In the genomic region with DNA sequence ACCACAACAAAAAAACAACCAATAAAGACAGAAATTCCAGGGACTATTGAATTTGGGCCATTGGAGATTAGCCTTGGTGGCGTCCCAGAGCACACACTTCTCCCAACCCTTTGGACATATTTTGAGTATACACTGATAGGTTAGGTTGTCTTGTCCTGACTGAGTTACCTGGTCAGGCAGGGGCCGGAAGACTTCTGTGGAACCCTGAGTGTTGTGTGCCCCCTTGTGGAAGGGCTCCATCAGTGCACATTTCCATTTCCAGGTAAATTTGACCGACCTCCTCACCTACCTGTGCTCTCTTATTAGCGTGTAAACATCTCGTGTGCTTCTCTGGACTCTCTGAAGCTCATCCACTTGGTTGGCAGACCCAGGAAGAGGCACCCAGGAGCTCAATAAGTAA, we compare ENCODE assay signal across 7 mouse cellular contexts. TPM values are rescaled to one million over a fixed set of nuclear protein-coding genes. Genes with fewer than 3 reads are reported as not detected.
DNase-seq lines count a peak whose midpoint lies in the region; ATAC-seq and TF ChIP-seq lines count a peak whose summit lies in the region.

No protein-coding gene starts in this region.

- TF ChIP-seq POLR2A in ES-Bruce4 (IDR thresholded peaks at IDR 0.05; ENCODE audit: insufficient read depth, low read length), result no peak

- H3K4me3 ChIP-seq in ES-Bruce4 (ENCODE audit: low read depth, low read length), result no peak overlapping the region
- H3K4me3 ChIP-seq in intestine, embryonic 15.5 days (replicated peaks), result no peak overlapping the region
- H3K4me3 ChIP-seq in lung, postnatal 0 days (ENCODE audit: low read depth, low read length), result no peak overlapping the region

- DNase-seq in left cerebral cortex, adult 18-20 months (ENCODE audit: low spot score in 2 of 2), result peak; percentile 36 to 40
- no peak for DNase-seq in left cerebral cortex, postnatal 10 days (ENCODE audit: extremely low spot score in 1 of 2, low spot score in 2 of 2)
- peak; percentile 52 to 64 for DNase-seq in adrenal gland, postnatal 36 days
- peak; percentile 66 for DNase-seq in lung, postnatal 0 days (ENCODE audit: low spot score)
- no peak for DNase-seq in Muller cell, postnatal 12 days (ENCODE audit: inconsistent ontology term)

- WGBS in intestine, embryonic 15.5 days, result 13% methylated on average over 5 of the region's 5 CpGs
- WGBS in lung, postnatal 0 days, result 17% methylated on average over 5 of the region's 5 CpGs

- H3K9me3 ChIP-seq in ES-Bruce4 (replicated peaks; ENCODE audit: control insufficient read depth, insufficient read depth, low read length, poor library complexity, severe bottlenecking), result no peaks in the 10 kb centered on the region
- no peaks in the 10 kb centered on the region for H3K9me3 ChIP-seq in intestine, embryonic 15.5 days
- H3K9me3 ChIP-seq in lung, postnatal 0 days (ENCODE audit: low read length), result no peaks in the 10 kb centered on the region

- H3K27ac ChIP-seq in ES-Bruce4 (ENCODE audit: insufficient read depth, low read length), result no peak overlapping the region
- no peak overlapping the region for H3K27ac ChIP-seq in intestine, embryonic 15.5 days
- H3K27ac ChIP-seq in lung, postnatal 0 days (ENCODE audit: low read length), result no peak overlapping the region

- intact Hi-C loops in left cerebral cortex, postnatal 10 days (cut with DNase I), result loop anchor here (2.0 kb wide), 1 partner anchor 96 kb away; the partner anchor contains the start of gene Enah

- H3K36me3 ChIP-seq in ES-Bruce4 (ENCODE audit: control insufficient read depth, insufficient read depth, low read length, poor library complexity, severe bottlenecking), result no peaks in the 10 kb centered on the region
- H3K36me3 ChIP-seq in intestine, embryonic 15.5 days, result no peaks in the 10 kb centered on the region
- no peaks in the 10 kb centered on the region for H3K36me3 ChIP-seq in lung, postnatal 0 days (ENCODE audit: insufficient read depth, low read length)

- no peak overlapping the region for H3K4me2 ChIP-seq in intestine, embryonic 15.5 days (replicated peaks)
- 0 out of 2 replicates have a peak overlapping the region, but pooled peaks have one; percentile 3 for H3K4me2 ChIP-seq in lung, postnatal 0 days (replicated peaks; ENCODE audit: low read depth, low read length)

- TF ChIP-seq CTCF in ES-Bruce4 (IDR thresholded peaks at IDR 0.05; ENCODE audit: low read depth, low read length), result peak; percentile 87
- peak; percentile 89 for TF ChIP-seq CTCF in lung, postnatal 0 days (IDR thresholded peaks at IDR 0.05)

- no peak for TF ChIP-seq EP300 in ES-Bruce4 (IDR thresholded peaks at IDR 0.05; ENCODE audit: insufficient read depth, low read depth, low read length)
- TF ChIP-seq EP300 in lung, postnatal 0 days (IDR thresholded peaks at IDR 0.05), result no peak

- peak; percentile 27; the same call in 1 of the 2 replicates for ATAC-seq in intestine, embryonic 15.5 days
- peak; percentile 46 for ATAC-seq in lung, postnatal 0 days

- H3K4me1 ChIP-seq in ES-Bruce4 (ENCODE audit: control insufficient read depth, insufficient read depth, low read length), result no peaks in the 10 kb centered on the region
- H3K4me1 ChIP-seq in intestine, embryonic 15.5 days (replicated peaks), result peaks cover 10% of the 10 kb centered on the region; the same call in 1 of the 2 replicates
- H3K4me1 ChIP-seq in lung, postnatal 0 days (ENCODE audit: insufficient read depth, low read depth, low read length), result peaks cover 8% of the 10 kb centered on the region; the same call in 1 of the 2 replicates

- no peaks in the 10 kb centered on the region for H3K27me3 ChIP-seq in ES-Bruce4 (ENCODE audit: control insufficient read depth, insufficient read depth, low read length, poor library complexity, severe bottlenecking)
- no peaks in the 10 kb centered on the region for H3K27me3 ChIP-seq in intestine, embryonic 15.5 days (replicated peaks)
- H3K27me3 ChIP-seq in lung, postnatal 0 days (replicated peaks; ENCODE audit: insufficient read depth, low read length), result 0 out of 2 replicates have a peak, but pooled peaks cover 7% of the 10 kb centered on the region

- H3K9ac ChIP-seq in ES-Bruce4 (ENCODE audit: low read depth, poor library complexity, severe bottlenecking), result no peak overlapping the region
- H3K9ac ChIP-seq in intestine, embryonic 15.5 days, result no peak overlapping the region
- H3K9ac ChIP-seq in lung, postnatal 0 days (replicated peaks; ENCODE audit: low read depth), result no peak overlapping the region

RNA-seq across cellular contexts. Expression of gene Srp9, which starts 9.3 kb away (rescaled TPM):
- 10 to 100 TPM; 64.7 to 68.9 TPM for total RNA-seq in left cerebral cortex, adult 18-20 months (2021)
- 10 to 100 TPM; 50.3 to 52.8 TPM for total RNA-seq in left cerebral cortex, postnatal 10 days (2021)
- 87.8 and 89.0 TPM in 2 replicates for polyA plus RNA-seq in ES-Bruce4 (2011; ENCODE audit: insufficient read depth, insufficient read length, low read depth, missing spikeins)
- total RNA-seq in adrenal gland, postnatal 36 days (2021), result 10 to 100 TPM; 57.1 to 72.5 TPM
- 144 and 173 TPM in 2 replicates for polyA plus RNA-seq in intestine, embryonic 15.5 days (2015; fragmentation: Nextera tagmentation; extraction: Ambion mirVana)
- 146 and 148 TPM in 2 replicates for polyA plus RNA-seq in lung, postnatal 0 days (2015; fragmentation: Nextera tagmentation; extraction: Ambion mirVana)

RNA-seq across cellular contexts. Expression of gene Vmn1r1, which starts 49.1 kb away (rescaled TPM):
- not detected for total RNA-seq in left cerebral cortex, adult 18-20 months (2021)
- total RNA-seq in left cerebral cortex, postnatal 10 days (2021), result not detected
- polyA plus RNA-seq in ES-Bruce4 (2011; ENCODE audit: insufficient read depth, insufficient read length, low read depth, missing spikeins), result not detected in 2 replicates
- not detected for total RNA-seq in adrenal gland, postnatal 36 days (2021)
- polyA plus RNA-seq in intestine, embryonic 15.5 days (2015; fragmentation: Nextera tagmentation; extraction: Ambion mirVana), result not detected in 2 replicates
- not detected in 2 replicates for polyA plus RNA-seq in lung, postnatal 0 days (2015; fragmentation: Nextera tagmentation; extraction: Ambion mirVana)

Comparison
In these comparisons a context has a peak if more than half of its experiments do, and no peak if none do; other contexts are left out.
1. DNase-seq: peak in left cerebral cortex, adult 18-20 months (2 of 2), adrenal gland, postnatal 36 days (2 of 2) and lung, postnatal 0 days (single experiment); none in left cerebral cortex, postnatal 10 days (0 of 2) and Muller cell, postnatal 12 days (single experiment).